Mouse (Mus musculus) right cerebral cortex, postnatal 10 days (tissue): Measurements from ENCODE around the gene Daxx.
"Not testable (repeated sequence)": the region's sequence is repeated elsewhere in the genome, so short reads cannot be mapped to it uniquely, and the experiment has no call there.

ENCODE experiments used
- DNase-seq, 2 experiments: peaks; one replicate each; pipeline ENCODE4 v3.0.0; 2021; ENCODE audit warnings: low spot score in 2 of 2

The Daxx gene

DNA sequence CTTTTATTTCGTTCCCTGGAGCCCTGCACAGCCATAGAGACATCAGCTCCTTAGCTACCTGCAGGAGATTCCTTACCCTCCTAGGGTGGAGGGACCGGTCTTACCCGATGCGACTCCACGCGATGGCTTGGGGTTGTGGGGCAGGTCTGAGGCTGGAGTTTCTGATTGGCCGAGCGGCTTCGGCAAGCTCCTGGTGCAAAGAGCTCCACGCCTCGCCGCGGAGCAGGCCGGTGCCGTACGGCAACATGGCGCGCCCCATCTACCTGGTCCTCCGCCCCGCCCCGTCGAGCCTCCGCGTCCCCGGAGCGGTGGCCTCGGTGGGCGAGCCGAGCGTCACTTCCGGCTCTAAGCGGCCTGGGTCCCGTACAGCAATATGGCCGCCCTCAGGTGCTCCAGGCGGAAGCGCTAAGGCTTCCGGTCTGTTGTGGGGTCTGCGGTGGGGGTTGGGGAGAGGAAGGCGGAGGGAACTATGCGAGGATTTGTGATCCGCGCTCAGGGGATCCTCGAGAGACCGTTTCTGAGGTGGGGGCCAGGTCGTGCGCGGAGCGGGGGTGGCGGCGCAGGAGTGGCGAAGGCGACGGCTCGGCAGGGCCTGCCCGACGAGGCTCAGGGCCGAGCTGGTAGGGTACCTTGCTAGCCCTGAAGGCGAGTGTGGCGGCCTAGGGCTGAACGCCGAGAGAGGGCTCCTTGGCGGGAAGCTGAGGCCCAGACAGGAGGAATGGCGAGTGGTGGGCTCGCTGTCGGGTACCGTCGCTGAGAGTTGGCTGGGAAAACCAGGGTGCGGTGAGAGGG is at the start of gene Daxx:
Gene Daxx, plus strand, starts transcription at position 338 of the 792 bp plus-strand sequence.
- DNase-seq: peak; percentile 99

DNA sequence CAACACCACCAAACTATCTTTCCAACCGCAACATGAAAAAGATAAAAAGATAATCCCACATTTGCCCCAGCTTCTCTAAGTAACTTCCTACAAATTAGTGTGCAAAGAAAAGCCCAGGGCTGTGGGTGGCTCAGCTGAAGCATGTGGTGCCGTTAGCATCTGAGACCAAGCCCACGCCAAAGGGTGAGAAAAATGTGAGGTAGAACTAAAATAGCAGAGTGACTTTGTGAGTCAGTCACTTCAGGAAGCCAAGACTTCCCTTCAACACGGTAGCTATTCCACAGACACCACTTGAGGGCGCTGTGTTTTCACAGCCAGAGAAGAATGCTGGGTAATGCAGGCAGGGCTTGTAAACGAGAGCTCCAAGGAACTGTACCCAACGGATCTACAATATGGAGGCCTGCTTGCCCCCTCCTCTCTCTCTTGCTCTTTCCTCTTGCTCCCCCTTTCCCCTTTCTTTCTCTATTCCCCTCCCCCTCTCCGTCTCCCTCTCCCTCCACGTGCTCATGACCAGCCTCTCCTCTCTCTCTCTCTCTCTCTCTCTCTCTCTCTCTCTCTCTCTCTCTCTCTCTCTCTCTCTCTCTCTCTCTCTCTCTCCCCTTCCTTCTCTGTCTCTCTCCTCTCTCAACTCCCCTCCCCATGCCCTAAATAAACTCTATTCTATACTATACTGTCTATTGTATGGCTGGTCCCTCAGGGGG is 43.7 kb upstream of the Daxx start:
- DNase-seq: peak; percentile 79 to 86

DNA sequence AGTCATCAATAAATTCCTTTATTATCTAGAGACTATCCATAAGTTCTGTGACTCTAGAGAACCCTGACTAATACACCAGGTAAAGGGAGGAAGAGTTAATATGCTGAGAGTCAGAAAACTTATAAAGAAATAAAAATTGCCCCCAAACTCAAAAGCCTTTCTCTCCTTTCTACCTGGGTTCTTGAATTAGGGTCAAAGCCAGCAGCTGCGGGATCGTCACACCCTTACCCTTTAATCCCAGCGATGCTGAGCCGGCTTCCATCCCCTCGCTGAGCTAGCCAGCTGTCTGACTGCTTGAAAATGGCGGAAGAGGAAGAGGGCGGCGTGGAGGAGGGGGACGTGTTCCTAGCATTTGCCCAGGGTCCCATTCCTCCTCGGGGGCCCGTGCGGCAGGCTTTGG is 35.7 kb upstream of the Daxx start, which contains the start of gene Gm7029:
Gene Gm7029, plus strand, starts transcription at position 301 of the 400 bp plus-strand sequence.
- DNase-seq: not testable (repeated sequence)

DNA sequence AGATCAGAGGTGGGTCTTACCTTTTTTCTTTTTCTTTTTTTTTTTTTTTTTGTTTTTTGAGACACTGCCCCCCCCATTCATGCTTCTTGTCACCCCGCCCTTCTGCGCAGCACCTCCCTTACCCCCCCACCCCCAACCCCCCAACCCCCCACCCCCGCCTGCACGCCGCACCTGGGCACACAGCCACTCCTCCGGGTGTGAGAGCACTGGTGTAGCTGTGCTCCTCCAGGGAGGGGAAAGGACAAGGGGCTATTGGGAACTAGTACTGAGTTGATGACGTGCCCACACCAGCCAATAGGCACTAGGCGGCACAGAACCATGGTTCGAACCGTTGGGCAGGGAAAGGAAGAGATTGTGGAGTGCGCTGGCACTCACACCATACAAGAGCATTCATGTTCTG is 34.8 kb upstream of the Daxx start:
- peak in 1 of 2 experiments; percentile 28 for DNase-seq

DNA sequence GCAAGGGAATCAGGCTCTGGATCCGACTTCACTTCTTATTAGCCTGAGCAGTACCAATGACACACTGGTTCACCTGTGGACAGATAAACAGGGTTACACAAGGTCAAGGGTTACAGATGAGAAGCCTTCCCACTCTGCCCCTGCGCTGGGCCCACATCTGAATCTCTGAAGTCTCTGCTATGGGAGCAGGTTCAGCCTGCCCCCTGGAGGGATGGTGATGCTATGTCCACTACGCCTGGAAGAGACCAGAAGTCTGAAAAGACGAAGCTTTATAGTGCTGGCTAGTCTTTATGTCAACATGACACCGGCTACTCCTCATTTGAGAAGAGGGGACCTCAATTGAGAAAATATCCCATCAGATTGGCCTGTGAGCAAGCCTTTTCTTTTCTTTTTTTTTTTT is 33.4 kb upstream of the Daxx start:
- DNase-seq: not testable (repeated sequence)

DNA sequence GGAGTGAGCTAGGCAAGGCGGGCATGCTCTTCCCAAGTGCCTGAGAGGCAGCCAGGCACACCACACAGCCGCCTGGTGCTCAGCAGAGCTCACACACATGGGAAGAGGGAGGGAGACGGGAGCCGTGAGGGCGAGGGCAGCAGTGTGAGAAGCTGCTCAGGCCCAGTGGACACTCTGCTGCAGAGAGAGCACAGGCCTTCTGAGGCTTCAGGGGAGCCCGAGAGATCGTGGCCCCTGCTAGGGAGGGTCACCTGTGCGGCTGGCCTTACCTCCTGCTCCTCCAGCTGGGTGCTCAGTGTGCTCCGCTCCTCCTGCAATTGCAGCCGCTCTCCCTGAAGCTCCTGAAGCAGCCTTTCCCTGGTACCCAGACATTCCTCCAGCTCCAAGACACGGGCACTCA is 24.9 kb upstream of the Daxx start:
- not testable (repeated sequence) for DNase-seq

DNA sequence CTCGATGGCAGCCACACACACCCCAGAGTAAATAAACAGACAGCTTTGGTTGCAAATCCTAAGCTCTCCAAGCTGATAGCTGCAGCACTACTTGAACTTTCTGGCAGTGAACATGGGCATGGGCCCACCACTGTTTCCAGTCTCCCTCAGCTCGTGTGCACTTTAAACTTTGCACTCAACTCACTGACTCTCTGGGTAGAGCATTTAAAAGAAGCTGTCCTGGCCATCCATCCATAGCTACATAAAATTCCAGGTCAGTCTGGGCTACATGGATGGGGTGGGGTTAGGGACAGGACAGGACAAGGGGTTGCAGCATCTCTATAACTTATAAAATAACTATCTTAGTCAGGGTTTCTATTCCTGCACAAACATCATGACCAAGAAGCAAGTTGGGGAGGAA is 21.4 kb upstream of the Daxx start:
- DNase-seq: not testable (repeated sequence)

DNA sequence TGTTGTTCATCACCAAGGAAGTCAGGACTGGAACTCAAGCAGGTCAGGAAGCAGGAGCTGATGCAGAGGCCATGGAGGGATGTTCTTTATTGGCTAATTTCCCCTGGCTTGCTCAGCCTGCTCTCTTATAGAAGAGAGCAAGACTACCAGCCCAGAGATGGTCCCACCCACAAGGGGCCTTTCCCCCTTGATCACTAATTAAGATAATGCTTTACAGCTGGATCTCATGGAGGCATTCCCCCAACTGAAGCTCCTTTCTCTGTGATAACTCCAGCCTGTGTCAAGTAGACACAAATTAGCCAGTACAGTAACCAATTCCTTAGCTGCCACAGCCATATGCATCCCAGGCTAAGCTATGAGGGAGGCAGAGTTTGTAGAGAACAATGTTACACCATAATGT is 21.0 kb upstream of the Daxx start:
- not testable (repeated sequence) for DNase-seq

DNA sequence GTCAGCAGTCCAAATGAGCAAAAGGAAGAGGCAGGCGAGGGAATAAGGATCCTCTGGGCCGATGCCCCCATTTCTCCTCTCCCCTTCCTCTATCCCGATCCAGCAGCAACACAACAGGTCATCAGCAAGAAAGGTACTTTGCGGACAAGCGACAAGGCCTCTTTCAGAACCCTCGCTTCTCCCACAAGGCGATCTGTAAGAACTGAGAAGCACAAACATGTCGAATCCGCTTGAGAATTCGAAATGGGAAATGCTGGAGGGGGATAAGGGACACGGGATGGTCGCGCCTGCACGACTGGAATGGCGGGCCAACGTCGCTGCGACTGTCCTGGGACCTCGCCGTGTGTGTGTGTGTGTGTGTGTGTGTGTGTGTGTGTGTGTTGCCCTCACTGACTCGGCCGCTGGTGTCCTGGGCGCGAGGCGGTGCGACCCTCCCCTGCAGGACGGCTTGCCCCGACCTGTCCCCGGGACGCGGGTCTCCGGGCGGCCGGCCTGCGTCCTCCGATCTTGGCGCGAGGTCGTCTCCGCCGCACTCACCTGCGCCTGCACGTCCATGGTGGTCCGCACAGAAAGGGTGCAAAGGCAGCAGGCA is 19.2 kb upstream of the Daxx start:
- not testable (repeated sequence) for DNase-seq

DNA sequence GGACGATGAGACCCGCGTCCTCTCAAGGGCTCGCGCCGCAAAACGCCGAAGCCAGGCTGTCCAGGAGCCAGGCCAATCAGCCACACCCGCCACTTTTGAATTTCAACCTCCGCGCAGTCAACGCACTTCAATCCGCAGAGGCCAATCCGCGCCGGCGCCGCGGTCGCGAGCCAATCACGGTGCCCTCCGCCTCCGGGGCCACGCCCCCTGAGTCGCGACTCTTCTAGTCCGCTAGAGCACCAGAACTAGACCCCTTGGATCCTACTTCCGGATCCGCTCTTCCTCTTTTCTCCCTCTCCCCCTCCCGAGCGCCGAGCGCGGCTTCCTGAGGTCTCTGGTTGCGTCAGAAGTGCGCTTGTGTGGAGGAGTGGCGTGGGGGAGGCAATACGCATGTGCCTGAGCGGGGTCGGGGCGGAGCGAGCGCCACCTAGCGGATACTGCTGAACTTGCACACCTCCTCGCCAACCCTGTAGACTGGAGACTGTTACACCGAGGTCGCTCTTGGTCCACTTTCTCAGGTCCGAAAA is 18.6 kb upstream of the Daxx start, which contains the start of gene Kifc1:
Gene Kifc1, minus strand, starts transcription at position 129 of the 527 bp plus-strand sequence.
- peak; percentile 100 for DNase-seq

DNA sequence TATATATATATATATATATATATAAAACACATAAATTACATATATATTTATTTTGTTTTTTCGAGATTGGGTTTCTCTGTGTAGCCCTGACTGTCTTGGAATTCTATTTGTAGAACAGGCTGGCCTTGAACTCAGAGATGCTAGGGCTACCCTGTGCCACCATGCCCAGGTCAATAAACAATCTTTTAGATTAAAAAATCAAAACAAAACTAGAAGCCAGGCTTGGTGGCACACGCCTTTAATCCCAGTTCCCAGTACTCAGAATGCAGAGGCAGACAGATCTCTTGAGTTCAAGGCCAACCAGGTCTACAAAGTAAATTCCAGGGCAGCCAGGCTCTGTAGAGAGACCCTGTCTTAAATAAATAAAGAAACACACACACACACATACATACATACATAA is 17.9 kb upstream of the Daxx start:
- DNase-seq: no peak

DNA sequence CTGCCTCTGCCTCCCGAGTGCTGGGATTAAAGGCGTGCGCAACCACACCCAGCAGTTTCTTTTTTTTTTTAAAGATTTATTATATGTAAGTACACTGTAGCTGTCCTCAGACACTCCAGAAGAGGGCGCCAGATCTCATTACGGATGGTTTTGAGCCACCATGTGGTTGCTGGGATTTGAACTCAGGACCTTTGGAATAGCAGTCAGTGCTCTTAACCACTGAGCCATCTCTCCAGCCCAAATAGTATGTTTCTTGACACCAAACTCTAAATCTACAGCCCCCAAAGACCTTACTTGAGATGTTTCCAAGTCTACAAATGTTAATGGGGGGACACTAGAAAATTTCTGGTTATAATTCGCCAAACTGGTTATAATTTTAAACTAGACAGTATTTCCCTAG is 17.3 kb upstream of the Daxx start:
- not testable (repeated sequence) for DNase-seq

DNA sequence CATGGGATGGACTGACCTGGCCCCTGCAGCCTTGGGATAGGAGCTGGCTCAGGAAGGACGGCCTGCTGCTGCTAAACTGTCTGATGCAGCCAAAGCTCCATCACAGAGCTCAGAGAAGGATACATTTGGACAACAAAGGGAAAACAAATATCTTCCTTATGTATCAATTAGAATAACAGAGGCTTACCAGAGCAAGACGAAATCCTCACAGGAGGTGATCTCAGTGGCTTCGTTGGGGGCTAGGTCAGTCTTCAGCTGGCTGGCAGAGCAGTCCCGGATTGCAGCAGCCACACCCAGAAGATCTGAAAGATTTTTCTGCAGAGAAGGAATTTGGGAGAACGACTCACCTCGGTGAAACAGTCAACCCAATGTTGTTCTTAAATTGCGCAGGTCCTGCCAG is 16.8 kb upstream of the Daxx start:
- no peak for DNase-seq

DNA sequence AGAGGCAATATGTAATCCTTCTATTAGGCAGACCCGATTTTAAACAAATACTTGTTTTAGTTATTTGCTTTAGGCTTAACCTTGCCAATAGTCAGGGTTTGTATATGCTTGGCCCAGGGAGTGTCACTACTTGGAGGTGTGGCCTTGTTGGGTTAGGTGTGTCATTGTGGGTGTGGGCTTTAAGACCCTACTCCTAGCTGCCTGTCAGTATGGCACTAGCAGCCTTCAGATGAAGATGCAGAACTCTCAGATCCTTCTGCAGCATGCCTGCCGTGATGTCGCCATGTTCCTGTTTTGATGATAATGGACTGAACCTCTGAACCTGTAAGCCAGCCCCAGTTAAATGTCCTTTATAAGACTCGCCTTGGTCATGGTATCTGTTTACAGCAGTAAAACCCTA is 16.2 kb upstream of the Daxx start:
- not testable (repeated sequence) for DNase-seq

DNA sequence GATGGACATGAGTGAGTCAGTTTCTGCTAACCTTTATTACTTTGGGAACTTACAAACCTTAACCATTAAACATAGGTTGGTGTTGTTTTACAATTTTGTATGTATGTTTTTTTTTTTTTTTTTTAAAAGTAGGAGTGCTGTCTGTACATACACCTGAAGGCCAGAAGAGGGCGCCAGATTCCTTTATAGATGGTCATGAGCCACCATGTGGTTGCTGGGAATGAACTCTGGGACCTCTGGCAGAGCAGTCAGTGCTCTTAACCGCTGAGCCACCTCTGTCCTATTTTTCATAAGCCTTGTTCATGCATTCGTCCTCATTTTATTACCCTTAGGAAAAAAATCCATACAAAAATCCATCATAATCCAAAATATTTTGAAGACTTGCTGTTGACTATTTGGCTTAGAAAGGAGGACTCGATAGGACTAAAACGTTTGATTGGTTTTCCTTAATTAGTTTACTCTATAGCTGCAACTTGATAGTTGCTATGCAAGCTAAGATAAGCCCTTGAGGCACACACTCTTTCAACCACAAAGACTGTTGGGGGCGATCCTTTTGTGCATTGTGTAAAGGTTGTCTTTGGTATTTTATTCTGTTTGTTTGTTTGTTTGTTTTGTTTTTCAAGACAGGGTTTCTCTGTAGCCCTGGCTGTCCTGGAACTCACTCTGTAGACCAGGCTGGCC is 12.0 kb upstream of the Daxx start:
- DNase-seq: no peak

DNA sequence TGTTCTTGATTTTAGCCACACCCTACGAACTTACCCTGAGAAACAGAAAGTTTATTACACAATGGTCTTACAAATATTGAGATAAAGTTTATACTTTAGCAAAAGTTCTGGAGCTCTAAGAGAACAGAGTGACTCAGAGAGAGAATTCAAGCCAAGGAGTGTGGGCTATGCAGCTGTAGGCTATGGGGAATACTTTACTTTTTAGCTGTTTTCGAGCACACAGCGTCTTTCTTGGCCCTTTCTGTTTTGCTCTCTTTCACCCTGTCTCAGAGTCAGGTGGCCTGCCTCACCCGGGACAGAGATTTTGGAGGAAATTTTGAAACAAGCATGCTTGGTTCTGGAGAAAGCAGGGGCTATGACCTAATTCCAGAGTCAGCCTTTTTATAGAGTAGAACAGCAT is 11.0 kb upstream of the Daxx start:
- not testable (repeated sequence) for DNase-seq

DNA sequence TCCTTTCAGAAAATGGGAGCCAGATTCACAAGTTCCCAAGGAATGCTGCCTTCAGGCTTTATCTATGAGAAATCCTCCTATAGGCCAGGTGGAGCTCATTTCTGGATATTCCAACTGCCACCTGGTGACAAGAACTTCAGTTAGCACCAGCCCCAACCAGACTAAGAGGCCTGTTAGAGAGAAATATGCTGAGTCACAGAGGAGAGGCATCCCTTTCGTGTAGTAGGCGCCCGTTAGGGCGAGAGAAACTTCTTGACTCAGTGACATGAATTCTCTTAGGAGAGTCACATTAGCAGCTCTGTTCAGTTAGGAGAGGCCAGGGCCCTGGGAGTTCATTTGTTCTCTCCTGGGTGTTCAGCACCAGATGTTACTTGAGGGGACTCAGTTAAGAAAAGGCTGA is 9.6 kb upstream of the Daxx start:
- DNase-seq: no peak

DNA sequence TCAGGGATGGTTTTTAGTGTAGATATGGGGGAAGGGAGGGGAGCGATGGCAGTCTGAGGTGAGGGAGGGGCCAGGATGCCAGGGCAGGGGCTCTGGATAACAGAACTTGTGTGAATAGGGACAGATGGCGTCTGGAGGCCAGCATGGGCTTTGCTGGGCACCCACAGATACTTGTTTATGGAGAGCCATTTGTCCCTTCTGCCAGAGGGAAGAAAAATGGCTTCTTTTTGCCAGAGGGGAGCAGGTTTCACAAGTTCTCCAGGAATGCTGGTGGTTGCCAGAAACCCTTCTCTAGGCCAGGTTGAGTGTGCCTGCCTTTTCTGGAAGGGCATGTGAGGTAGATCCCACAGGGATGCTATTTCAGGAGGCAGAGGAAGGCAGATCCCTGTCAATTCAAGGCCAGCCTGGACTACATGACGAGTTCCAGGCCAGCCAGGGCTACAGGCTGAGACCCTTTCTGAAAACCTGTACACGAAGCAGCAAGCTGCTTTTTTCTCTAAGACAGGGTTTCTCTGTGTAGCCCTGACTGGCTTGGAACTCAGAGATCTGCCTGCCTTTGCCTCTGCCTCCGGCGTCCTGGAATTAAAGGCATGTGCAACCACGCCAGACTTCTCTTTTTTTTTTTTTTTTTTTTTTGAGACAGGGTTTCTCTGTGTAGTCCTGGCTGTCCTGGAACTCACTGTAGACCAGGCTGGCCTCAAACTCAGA is 8.8 kb upstream of the Daxx start:
- no peak for DNase-seq

DNA sequence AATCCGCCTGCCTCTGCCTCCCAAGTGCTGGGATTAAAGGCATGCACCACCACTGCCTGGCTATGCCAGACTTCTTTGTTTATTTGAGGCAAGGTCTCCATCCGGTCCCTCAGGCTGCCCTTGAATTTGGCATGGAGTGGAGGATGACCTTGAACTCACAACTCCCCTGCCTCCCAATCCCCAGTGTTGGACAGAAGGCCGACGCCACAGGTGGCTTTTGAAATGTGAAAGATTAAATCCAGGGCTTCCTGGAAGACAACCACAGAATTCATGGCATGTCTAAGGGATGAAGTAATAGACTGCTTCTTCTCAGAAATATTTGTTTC is 8.3 kb upstream of the Daxx start:
- no peak for DNase-seq

DNA sequence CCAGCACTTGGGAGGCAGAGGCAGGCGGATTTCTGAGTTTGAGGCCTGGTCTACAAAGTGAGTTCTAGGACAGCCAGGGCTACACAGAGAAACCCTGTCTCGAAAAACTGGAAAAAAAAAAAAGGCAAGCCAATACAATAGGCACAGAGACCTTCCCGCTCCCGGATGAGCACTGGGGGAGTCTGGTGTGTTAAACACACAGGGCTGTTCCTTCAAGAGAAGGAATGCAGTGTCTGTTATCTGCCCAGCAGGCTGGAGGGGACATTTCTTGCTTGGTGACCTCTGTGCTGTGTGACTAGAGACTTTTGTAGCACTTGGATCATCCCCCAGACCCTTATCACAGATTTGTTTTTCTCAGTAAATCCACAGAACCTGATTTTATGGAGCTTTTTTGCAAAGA is 7.6 kb upstream of the Daxx start:
- DNase-seq: no peak

DNA sequence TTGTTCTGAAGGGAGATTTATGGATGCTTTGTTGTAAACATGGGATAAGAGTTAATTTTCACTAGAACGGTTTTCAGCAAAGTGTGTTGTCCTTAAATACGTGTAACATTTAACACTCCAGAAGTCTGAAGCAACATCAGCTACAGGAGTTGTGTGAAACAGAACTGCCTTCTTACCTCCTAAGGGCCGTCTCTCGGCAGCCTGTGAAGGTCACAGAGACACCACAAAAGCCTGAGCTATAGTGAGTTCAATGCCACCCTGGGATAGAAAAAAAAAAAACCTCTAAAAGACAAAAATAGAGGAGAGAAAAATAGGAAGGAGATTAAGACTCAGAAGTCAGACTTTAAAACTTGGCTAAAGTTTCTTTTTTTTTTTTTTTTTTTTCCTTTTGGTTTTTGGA is 7.1 kb upstream of the Daxx start:
- DNase-seq: no peak
